Mouse (Mus musculus): Measurements from ENCODE around the gene Ccdc85c.

The Ccdc85c gene

DNA sequence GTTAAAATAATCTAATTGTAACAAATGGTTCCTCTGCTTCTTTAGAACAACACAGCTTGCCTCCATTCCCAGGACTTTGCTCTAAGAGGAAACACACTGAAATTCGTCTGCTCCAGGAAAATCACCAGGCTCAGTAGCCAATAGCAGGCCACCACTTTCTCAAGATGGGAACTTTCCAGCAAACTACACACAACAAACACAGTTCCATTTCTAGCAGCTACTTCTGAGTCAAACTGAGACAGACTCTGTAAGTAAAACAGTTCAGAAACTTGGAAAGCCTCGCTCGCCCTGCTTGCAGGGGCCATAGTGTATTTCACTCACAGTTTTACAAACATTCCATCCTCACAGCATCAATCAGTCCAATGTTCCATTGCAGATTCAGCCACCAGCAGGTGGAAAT, 98.9 kb downstream of the Ccdc85c start:
- no peak for DNase-seq (ENCODE audit: low spot score)

GRCm38 (mm10) chr12:108174606-108175505, 100.4 kb downstream of the Ccdc85c start:
- no peak for DNase-seq (ENCODE audit: low spot score)

DNA sequence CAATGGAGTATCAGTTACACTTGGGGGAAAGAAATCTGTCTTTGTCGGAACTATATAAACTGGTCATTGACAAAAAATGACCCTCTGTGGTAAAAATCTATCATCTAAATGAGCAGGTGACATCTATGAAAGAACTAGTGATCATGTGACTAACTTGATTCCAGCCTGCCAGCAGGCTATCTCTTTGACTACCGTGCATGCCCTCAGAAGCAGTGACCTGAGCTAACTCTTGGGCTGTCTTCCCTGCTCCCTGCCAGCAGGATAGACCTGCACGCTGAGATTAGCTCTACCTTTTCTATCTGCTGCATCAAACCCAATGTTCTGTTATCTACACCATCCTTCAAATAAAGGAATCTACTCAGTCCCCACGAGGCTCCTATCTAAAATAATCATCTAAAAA, 102.6 kb downstream of the Ccdc85c start:
- DNase-seq (ENCODE audit: low spot score) = no peak

GRCm38 (mm10) chr12:108171336-108171735, 103.9 kb downstream of the Ccdc85c start:
- DNase-seq (ENCODE audit: low spot score) = no peak

DNA sequence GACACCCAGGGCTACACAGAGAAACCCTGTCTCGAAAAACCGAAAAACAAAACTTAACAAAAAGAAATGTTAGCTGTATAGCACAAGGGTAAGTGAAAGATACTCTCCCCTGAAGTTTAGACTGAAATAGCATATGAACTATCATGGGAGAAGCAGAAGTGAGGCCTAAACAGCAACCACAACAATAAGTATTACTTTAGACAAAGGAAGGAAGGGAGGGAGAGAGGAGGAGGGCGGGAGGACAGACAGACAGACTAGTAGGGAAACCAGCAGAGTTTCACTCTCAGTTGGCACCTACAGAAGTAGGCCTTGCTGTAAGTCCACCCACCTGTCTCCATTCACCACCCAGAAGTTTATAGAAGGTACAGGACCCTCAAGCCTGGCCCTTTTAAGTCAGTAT, 104.8 kb downstream of the Ccdc85c start:
- DNase-seq (ENCODE audit: low spot score) = no peak

GRCm38 (mm10) chr12:108168909-108169308, 106.3 kb downstream of the Ccdc85c start:
- no peak for DNase-seq (ENCODE audit: low spot score)

- DNase-seq (ENCODE audit: low spot score) = no peak
Observed at GRCm38 (mm10) chr12:108163706-108164105, 111.5 kb downstream of the Ccdc85c start.

GRCm38 (mm10) chr12:108162036-108162435, 113.2 kb downstream of the Ccdc85c start:
- no peak for DNase-seq (ENCODE audit: low spot score)

DNA sequence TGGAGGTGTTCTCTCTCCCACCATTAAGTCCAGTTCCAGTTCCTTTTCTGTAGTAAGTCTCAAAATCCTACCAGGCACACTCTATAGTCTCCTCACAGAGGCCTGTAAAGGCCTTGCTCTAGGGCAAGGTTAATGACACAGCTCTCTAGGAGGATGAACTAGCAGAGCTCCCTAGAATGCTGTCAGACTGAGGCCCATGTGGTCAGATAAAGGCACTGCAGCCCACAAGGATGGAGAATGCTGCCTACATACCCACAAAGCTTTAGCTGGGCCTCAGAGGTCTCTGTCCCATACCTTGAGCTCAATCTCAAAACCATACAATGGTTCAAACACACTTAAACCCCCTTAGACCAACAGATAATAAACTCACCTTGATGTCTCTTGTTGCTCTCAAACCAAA, 115.4 kb downstream of the Ccdc85c start:
- DNase-seq (ENCODE audit: low spot score) = no peak

All from adipocyte (in vitro differentiated cells).